Mouse (Mus musculus): ENCODE measurements at regions not wholly inside any gene's neighbourhood (a gene's known extent, or its start where the extent isn't known, plus 50 kb on each side); places are given as distances from the start of the nearest gene placed in this dataset.

- no peak for DNase-seq
Observed at GRCm38 (mm10) chr1:35842707-35843106, 225.5 kb upstream of the Hs6st1 start.

GRCm38 (mm10) chr1:35843566-35843965 is 224.6 kb upstream of the Hs6st1 start:
- DNase-seq: no peak

DNA sequence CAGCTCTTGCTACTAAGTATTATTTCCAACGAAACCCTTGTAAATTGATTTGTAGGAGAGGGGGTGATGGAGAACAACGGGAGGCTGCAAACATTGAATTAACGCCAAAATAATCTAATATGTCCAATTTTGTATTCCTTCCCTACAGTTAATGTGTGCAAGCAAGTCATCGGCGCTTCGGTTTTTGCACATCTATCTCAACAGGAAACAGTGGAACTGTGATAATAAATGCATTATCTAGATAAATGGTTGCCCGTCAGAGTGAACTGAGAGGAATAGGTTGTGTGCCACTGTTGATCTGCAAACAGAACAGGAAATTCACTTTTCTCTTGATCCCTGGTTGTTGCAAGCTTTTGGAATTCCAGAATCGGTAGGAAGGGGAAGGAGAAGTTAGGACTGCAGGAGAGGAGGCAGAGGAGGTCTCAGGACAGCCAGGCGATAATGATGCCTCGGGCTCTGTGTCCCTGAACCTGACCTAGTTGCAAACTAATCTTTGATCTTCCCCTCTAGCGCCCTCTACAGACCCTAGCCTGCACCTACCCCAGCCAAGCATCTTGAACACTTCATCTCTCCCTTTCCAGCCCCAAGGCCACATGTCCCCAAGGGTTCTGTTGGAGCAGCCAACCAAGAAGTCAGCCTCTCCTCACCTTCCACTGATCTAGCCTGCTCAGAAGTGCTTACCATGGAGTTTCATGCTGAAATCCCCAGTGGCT is 221.8 kb upstream of the Hs6st1 start:
- peak; percentile 39 for DNase-seq

DNA sequence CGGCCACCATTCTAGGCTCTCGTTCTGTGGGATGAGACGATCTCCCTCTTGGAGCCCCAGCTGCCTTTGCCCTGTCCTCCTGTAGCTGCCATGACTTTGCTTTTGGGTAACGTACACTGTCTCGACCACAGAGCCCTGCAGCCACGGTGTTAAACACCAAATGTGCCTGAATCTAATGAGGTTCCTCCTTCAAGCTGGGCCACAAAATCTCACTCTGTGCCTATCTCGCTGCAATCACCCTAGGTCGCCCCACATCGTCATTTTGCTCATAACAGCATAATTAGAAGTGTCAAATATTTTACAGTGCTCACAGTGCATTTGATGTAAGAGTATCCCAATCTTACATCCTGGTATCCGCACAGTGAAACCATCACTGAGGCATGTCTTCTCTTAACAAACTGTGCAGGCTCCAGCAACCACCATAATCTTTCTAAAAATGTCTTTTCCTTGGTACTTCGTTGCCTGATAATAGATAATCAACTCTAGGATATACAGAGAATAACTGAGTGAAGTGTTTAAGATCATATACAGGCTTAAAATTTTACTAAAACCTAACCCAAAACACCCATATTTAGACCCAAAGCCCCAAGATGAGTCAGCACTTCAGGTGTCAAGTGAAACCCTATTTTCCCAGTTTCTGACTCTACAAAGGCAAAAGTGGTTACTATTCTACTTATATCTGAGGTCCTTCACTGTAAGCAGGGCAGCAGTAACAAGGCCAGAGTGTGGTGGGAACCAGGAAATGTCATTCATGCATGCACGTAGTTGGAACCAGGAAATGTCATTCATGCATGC is 219.8 kb upstream of the Hs6st1 start:
- DNase-seq: no peak

DNA sequence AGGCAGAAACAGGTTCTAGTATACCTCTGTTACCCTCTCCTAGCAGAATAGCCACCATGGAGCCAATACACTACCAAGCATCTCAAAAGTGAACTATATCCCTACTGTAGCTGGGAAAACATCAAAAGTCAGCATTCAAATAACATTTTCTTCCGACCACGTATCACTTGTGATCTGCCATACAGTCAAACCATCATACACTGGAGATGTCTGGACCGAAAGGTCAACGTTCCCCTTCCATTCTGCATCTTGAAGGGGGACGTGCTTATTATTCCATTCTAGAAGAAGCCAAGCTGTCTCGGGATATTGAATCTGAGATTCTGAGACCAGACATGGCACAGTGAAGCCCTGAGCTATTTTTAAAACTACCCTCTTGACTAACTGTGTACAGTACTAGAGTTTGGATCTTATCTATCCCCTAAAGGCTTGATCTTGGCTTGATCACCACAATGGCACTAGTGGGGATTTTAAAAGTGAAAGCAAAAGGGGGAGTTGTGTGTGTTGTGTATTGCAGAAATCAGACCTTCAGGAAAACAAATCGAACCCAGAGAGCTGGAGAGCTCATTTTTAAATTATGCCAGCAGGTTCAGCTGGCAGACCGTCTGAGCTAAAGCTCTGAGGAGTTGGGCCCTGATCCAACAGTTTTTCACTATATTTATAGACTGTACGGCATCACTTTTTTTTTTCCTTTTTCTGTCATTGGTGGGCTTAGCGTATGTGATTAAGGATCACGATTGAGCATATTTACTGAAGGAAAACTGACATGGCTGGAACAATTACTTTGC is 218.6 kb upstream of the Hs6st1 start:
- DNase-seq: no peak

DNA sequence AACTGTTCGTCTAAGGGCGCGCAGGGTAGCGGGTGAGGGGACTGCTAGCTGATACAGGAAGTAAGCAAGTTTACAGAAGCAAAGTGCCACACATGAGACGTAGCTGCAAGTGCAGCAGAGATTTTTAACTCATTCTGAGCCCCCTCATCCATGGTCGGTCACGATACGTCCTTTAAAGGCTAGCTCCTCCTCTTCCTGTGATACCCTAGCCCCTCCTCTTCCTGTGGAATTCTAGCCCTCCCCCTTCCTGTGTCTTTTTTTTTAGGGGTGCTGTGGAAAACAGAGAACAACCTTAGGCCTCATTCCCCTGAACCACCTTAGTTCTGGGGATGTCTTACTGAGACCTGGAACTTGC is 218.0 kb upstream of the Hs6st1 start:
- DNase-seq: no peak

GRCm38 (mm10) chr1:35850566-35851085 is 217.6 kb upstream of the Hs6st1 start:
- no peak for DNase-seq

GRCm38 (mm10) chr1:35851681-35852409 is 216.4 kb upstream of the Hs6st1 start:
- DNase-seq: no peak

GRCm38 (mm10) chr1:35853018-35853417 is 215.2 kb upstream of the Hs6st1 start:
- no peak for DNase-seq

DNA sequence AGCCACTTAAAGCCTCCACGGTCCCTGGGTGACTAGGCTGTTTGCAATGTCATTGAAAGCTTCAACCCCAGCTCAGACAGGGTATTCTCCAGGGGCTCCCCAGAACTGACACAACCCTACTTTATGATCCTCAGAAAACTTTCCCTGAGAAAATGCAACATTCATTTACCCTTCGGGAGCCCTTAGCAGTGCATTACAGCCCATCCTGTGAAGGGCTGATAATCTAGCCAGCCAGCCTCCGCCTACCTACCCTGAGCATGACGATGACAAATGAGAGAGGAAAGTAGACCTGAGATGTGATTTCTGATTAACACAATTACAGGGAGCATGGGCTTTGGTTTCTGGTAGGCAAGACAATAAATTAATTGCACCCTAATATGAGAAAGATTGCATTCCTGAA is 212.6 kb upstream of the Hs6st1 start:
- no peak for DNase-seq

GRCm38 (mm10) chr1:35858342-35858741 is 209.9 kb upstream of the Hs6st1 start:
- peak; percentile 29 for DNase-seq

DNA sequence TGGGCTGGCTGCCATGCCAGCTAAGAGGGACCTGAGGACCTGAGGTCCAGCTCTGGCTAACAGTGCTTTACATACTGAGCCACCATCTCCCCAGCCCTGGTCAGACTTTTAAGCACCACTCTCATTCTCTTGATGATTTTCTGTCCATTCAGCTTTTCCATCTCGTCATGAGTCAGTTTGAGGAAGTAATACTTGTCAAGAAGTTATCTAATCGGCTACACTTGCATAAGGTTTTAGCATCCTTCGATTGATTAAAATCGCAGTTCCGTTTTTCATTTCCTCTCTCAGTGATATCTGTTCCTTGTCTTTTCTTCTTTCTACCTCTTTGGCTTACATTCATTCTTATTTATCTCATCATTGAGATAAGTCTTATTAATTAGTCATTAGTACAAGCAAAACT is 207.4 kb upstream of the Hs6st1 start:
- DNase-seq: no peak

DNA sequence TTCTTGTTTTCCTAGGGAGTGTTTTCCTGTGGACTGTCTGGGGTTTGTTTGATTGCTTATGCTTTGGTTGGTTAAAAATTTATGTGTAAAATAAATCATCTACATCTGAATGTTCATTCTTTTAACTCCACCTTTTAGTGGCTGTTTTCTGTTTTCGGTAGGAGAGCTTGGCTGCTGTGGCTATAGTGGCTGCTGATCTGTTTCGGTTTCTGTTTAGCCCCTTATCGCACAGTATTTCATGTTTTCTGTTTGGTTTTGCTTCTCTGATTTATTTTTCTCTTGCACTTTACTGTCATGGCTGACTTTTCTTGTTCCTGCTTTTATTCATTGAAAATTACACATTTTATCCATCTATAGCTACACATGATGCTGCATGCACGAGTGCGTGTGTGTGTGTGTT is 206.0 kb upstream of the Hs6st1 start:
- DNase-seq: no peak

- no peak for DNase-seq
Observed at GRCm38 (mm10) chr1:35862661-35863060, 205.5 kb upstream of the Hs6st1 start.

GRCm38 (mm10) chr1:35864246-35864645 is 204.0 kb upstream of the Hs6st1 start:
- DNase-seq: no peak

GRCm38 (mm10) chr1:35865263-35865662 is 202.9 kb upstream of the Hs6st1 start:
- no peak for DNase-seq

- DNase-seq: no peak
Observed at GRCm38 (mm10) chr1:35866643-35867042, 201.6 kb upstream of the Hs6st1 start.

GRCm38 (mm10) chr1:35869381-35870143 is 198.6 kb upstream of the Hs6st1 start:
- peak; percentile 18 for DNase-seq

- no peak for DNase-seq
Observed at GRCm38 (mm10) chr1:35870144-35870827, 197.9 kb upstream of the Hs6st1 start.

- DNase-seq: no peak
Observed at GRCm38 (mm10) chr1:35873038-35873437, 195.2 kb upstream of the Hs6st1 start.

DNA sequence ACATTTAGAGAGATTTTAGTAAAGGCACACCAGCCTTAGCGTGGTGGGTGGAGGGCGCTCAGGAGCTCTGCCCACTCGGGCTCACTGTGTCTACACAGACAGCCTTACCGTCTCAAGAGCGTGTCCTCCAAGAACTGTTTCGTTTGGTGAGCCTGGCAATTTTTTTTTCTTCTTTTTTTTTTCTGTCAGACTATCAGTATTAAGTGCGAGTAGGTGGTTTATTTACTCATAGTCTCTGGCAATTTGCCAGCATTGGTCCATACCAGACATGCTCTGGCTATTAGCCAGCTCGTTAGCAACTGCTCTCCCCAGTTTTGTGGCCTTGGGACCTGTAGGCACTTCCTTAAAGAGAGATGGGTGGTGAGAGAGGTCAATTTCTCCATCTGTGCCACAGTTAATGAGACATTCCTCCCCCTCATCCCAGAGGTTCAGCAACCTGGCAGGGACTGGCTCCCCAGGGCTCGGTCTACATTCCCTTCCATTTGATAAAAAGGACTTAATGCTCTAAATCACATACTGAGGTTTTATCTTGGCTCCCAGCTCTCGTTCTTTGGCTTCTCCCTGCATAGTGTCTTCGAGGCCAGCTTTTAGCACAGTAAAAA is 192.9 kb upstream of the Hs6st1 start:
- peak; percentile 25 for DNase-seq
